Mouse (Mus musculus) ovary, postnatal 10 days (tissue): Measurements from ENCODE around the gene Synj2.
A peak's percentile ranks its signal among the peaks of the same experiment; 100 is the strongest.
"Not testable (repeated sequence)": the region's sequence is repeated elsewhere in the genome, so short reads cannot be mapped to it uniquely, and the experiment has no call there.

Experiments used
- DNase-seq: peaks from one replicate; pipeline ENCODE4 v3.0.0; 2022; ENCODE audit warnings: low spot score

The Synj2 gene

DNA sequence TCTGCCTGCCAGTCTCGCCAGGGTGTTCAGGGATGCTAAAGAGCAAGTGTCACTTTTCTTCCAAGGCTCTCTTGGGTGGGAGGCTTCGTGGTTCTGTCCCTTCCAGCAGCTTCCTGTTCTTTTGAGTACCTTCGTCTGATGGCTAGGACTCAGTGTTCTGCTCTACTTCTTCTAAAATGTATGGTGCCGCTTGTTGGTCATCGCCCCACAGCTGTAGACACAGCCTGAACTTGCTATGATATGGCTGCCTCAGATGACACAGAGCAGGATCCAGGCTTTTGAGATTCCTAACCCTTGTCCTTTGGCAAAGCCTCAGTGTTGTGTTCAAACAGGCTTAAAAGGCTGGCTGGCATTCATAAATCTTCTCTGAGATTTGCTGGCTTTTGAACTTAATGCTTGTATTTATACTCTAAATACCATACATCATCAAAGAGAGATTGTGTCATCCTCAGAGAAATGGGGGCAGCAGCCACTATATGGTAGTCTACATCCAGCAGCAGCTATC is 58.0 kb downstream of the Synj2 start:
- DNase-seq = no peak

DNA sequence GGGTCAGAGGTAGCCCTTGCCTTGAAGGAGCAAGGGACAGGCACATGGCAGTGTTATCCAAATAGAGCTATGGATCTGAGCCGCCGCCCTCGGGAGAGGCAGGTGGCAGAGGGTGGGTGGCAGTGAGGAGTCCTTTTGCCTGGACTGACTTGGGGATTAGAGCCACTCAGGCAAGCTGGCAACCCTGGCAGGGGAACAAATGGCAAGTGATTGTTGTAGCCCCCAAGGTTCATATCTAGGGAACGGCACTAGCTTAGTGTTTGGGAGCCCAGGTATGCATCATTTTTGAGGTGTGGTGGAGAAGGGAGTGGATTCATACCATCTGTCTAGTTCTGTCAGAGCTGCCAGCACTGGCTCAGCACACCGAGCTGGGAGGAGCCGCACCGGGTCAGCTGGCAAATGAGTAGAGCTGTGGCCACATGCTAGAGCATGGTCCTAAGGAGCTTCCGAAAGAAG is 59.8 kb downstream of the Synj2 start:
- DNase-seq = no peak

DNA sequence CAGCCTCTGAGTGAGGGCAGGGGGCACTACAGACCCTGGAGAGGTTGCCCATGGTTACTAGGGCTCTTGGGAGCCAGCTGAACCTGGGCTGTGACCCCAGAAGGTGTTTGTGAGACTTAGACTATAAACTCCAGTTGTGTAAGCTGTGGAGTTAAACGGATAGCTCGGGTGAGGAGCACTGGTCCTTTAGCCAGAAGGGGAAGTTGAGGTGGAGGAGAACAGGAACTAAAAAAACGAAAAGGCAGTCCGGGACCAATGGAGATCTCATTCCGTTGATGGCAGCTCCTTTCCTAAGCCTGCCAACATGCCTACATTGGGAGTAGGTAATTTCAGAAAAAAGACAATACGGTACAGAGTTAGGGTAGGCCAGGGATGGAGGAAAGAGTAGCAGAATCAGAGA is 60.3 kb downstream of the Synj2 start:
- DNase-seq = no peak

DNA sequence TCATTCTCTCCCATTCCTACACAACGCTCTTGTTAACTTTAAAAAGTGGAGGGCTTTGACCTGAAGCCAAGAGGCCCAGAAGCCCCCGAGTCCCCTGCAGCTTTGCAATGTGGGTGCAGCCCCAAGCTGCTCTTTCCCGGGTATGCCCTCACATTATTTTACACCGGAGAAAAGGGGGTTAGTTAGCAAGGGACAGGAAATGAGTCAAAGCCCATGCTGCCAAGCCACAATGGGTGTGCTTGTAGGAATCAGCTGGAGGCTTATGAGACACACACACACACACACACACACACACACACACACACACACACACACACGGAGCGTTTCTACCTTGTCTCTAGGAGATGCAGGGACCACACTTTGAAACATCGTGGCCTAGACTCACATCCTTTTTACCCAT is 60.8 kb downstream of the Synj2 start:
- DNase-seq = no peak

DNA sequence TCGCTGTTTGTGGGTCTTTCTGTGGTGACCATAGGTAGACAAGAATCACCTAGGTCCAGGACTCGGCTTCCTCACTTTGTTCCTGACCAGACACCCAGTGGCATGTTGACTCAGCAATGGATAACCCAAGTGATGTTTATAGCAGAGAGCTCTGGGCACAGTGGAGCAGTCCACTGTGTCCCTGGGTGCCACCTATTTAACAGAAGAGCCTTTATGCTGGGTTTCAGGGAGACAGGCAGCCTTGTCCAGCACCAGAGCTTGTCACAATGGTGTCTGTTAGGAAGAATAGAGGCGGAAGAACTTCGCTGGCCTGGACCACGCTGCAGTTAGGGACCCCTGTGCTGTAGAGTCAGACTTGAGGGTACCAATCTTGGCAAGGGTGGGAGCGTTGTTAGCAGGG is 61.5 kb downstream of the Synj2 start:
- no peak for DNase-seq

DNA sequence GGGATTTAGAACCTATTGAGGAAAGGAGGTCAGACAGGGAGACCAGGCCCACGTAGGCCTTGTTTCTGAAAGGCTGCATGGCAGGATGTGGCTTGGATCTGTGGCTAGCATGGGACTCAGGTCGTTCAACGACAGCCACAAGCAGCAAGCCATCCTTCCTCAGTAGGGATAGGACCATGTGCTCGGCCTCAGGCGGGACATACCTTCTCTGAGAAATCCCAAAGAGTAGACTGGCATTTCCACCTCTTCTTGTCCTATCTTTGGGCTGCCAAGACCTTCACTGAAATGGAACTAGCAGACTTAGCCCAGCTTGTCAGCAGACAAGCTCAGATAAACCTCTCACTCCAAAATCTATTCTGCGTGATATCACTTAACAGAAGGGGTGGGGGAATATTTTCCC is 62.6 kb downstream of the Synj2 start:
- no peak for DNase-seq

DNA sequence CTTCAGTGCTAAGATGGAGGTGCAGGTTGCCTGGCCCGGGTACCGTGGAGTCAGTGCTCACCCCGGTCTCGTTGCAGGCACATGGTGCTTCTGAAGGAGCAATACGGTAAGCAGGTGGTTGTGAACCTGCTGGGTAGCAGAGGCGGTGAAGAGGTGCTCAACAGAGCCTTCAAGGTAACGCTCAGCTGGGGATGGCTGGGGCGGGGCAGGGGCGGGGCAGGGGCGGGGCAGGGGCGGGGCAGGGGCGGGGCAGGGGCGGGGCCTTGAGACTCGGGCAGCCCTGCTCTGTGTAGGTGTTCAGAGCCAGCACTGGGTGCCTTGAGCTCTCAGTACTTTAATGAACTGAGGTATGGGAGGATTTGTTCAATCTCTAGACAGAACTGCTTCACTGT is 64.2 kb downstream of the Synj2 start:
- DNase-seq = no peak

DNA sequence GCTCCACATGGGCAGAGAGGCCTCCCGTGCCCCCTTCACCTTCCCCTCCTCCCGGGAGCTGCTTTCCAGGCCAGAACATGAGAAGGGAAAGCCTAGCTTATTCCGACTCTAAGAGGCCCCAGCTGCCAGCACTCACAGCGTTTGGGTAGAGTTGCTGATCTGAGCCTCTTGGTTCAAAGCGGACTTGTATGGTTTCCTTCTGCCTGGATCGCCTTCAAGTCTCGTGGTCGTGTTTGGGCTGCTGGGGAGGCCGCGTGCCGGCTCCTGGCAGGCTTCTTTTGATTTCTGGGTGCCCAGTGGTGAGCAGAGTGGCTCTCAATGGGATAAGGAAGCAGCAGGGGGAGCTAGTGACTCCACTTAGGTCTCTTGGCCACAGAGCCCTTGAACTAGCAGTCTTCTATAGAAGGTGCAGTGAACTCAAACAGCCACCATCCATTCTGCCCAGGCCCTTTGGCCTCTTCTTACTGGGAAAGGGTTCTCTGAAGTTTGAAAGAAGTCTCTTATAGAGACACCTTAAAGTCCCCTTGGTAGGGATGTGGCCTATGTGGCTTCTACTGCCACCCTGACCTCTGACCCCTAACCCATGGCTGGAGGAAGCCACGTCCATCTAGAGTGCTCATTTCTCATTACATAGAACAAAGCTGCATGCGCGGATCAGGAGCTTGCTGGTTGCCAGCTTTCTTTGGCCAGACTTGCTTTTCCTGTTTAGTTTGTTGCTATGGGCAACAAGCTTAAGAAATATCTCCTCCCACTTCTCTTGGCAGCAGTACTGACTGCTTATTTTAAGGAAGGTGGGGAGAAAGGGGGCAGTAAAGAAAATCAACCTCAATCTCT is 64.8 kb downstream of the Synj2 start:
- DNase-seq = peak; percentile 20

DNA sequence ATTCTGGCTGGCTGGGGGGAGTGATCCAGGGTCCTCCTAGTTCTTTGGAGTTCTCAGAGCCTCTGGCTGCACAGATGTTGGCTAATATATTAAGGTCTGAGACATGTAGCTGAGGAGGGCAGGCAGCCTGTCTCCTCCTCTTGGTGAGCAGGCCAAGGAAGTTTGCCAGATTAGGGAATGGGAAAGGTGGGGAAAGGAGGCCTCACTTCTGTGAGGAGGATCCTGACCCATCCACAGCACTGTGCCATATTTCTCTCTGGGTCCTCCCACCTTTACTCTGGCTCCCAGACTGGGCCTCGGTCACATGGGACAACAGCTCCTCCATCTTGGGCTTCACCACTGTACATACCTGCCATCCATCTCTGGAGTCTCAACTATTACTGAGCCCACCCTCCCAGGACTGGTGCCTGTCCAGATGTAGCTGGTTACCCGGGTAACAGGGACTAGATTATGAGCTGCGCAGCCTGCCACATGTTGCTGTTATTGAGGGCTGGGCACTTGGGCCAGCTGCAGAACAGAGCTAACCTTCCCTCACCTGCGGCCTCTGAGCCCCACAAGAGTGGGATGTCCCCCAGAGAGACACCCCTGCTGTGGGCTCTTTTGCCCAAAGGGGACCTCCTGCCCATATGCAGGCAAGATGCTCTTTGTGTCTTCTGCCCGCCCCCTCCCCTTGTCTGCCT is 66.2 kb downstream of the Synj2 start:
- DNase-seq = no peak

DNA sequence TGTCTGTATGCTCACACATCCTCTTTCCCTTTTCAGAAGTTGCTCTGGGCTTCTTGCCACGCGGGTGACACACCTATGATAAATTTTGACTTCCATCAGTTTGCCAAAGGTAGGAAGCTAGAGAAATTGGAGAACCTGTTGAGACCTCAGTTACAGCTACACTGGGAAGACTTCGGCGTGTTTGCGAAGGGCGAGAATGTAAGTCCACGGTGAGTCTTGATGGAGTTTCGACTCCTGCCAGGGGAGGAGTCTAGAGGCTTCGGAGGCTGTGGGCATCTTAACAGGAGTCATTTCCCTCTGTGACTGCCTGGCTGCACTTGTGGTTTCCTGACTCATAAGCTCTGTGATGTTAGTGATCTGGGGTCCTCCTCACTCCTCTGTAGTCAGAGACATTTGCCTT is 66.8 kb downstream of the Synj2 start:
- no peak for DNase-seq

DNA sequence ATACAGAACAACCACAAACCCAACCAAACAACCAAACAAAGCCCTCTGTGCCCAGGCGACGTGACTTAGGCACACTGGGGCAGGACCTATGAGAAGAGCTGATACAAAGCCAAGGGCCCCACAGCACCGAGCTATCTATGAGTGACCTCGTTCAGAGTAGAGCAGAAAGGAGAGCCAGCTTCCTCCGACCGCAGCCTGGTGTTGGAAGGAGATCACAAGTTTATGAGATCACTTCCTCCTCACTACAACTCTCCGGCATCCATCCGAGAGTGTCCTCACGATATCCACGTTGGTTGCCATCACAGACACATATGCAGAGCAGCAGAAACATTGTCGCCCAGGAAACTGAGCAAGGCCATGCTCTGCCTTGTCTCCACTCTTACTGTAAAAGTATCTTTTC is 67.5 kb downstream of the Synj2 start:
- DNase-seq = no peak

DNA sequence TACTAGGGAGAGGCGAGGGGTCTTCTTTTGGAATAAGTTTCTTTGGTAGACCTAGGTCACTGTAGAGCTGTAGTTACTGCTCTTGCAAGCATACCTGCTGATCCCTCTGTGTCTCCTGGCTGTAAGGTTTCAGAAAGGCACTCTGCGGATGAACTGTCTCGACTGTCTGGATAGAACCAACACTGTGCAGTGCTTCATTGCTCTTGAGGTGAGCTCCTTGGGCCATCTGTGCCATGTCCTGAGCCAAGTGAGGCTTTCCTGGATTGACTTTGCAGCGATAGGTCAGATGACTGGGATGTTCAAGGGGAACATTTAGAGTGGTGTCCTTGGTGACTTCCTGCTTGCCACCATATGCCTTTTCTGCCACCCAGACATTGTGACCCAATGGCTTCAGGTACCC is 68.5 kb downstream of the Synj2 start:
- no peak for DNase-seq

DNA sequence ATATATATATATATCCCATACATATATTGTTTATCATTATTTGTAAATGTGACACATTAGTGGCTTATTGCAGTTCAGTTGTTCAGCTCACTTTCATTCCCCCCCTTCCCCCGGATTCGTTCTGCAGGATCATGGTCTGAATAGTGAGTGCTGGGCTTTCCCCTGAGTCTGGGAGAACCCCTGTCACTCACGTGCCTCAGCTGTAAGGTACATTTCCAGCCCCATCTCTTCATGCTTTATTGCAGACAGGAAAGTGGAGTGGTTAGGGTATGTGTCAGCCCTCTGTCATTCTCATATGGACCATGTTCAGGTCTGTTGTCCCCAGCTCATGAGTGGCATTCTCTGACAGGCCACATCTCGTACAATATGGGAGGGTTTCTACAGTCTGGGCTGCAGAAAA is 72.0 kb downstream of the Synj2 start:
- DNase-seq = no peak

DNA sequence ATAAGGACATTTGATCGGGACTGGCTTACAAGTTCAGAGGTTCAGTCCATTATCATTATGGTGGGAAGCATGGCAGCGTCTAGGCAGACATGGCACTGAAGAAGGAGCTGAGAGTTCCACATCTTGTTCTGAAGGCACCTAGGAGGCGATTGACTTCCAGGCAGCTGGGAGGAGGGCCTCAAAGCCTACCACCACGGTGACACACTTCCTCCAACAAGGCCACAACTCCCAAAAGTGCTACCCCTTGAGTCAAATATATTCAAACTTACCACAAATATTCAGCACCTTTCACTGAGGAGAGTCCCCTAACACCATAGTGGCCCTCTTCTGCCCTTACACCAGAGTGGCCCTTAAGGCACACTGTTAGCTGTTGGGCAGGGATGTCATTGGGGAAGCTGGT is 73.9 kb downstream of the Synj2 start:
- no peak for DNase-seq

DNA sequence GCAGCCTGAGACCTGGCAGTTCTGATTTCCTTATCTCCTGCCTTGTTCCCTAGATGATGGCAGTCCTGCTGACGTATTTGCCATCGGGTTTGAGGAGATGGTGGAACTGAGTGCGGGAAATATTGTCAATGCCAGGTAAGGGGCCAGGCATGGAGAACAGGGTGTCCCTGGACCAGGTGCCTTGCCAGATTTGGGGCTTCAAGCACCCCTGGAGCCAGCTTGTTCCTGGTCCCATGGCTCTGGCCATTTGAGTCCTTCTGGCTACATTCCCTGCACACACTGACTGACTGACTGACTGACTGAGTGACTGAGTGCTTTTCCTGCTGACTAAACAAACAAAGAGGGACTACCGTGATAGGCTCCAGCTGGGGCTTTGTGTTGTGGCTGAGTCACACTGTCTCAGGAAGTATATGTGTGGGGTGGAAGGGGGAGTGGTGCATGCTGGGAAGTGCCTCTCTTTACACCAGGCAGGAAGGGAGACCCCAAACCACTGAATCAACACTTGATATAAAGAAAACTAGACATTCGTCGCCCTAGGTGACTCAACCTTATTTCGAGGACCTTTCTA is 75.2 kb downstream of the Synj2 start:
- DNase-seq = no peak

DNA sequence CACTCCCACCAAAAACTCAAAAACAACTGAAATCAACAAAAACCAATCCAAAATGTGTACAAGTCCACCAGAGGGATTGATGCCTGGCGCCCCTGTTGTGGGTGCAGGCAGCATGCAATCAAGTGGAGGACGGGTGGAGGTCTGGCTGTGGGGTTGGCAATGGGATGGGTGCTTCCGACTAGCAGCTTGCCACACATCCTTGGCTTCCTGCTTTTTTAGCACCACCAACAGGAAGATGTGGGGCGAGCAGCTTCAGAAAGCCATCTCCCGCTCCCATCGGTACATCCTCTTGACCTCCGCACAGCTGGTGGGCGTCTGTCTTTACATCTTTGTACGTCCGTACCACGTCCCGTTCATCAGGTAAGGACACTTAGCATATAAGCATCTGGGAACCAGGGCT is 76.2 kb downstream of the Synj2 start:
- no peak for DNase-seq

DNA sequence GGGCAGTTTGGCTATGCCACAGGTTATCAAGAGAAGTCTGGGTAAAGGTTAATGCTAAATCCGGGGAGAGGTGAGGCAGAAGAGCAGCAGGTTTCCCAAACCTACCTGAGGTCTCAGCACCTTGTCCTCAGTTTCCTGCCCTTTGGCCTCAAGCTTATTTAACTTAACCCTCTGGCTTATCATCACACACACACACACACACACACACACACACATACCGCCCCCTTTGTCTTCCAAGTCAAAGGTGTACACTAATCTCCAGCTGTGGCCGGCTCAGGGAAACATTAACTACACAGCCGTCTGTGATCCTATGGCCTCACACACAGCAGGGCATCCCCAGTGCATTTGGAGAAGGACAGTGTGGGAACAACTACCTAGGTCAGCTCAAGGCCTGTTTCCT is 77.3 kb downstream of the Synj2 start:
- no peak for DNase-seq

DNA sequence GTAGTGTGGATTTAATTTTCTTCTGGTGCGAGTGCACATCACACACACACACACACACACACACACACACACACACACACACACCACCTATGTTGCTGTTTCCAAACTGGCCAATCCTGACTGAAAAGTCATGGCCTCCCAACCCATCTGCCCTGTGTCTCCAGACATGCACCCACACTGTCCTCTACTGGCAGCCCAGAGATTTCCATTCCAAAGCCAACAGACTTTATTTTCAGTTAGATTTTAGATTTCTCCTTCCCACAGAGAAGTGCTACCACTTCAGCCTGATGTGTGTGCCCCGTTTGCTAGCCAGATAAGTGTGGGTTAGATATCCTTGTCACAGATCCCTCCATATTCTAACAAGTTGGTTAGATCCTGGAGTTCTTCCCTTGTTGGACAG is 78.7 kb downstream of the Synj2 start:
- no peak for DNase-seq

DNA sequence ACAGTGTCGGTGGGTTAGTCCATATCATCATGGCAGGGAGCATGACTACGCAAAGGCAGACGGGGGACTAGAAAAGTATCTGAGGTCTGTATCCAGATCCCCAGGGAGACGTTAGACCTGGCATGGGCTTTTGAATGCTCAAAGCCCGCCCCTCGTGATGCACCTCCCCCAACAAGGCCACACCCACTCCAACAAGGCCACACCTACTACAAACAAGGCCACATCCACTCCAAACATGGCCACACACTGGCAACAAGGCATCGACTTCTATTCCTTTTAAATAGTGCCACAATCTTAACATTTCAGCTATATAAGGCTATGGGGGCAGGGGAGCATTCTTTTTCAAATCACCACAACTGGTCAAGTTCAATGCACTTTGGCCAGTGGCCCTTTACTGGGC is 79.6 kb downstream of the Synj2 start:
- DNase-seq = no peak

DNA sequence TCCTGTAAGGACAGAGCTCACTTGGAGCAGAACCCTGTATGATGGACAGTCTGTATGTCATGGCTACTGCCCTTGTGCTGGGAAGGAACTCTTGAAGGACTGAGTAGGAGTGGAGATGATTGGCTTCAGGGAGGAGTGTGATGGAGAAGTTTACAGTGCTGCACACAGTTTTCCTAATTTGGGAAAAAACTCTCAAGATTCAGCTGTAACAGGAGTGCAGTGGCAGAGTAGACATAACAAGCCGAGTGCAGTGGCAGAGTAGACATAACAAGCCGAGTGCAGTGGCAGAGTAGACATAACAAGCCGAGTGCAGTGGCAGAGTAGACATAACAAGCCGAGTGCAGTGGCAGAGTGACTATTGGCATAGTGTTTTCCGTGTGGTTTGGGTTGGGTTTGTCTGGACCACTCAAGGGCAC is 80.3 kb downstream of the Synj2 start:
- not testable (repeated sequence) for DNase-seq

DNA sequence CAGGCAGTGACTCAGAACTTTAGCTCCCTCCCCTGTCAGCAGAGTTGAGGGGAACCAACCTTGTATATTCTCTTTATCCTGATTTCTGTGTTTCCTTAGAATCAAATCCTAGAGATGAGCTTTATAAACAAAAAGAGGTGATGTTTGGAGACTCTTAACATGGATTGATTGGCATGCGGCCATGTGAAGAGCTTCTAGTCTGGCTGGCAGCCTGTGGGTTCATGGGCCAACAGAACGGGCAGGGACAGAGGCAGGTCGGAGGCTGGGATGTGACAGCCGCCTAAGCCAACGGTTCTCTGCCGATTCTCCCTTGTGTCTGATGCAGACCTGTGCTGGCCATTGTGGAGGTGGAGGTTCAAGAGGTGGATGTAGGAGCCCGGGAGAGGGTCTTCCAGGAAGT is 84.8 kb downstream of the Synj2 start:
- DNase-seq = no peak

DNA sequence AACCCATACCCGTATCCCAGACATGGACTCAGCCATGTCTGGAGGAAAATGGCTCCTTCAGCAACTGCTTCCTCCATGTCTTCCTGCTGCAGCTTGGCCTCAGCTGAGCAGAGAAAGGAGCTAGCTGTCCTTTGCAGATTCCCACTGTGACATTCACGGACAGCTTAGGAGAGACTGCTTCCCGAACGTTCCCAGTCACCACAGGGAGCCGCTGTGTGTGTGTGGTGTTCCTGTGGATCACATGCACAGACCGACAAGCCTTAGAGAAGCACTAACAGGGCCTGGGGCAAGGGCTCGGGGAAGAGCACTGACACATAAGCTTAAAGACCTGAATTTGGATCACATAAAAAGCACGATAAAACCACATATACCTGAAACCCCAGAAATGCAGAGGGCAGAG is 94.6 kb downstream of the Synj2 start:
- no peak for DNase-seq

DNA sequence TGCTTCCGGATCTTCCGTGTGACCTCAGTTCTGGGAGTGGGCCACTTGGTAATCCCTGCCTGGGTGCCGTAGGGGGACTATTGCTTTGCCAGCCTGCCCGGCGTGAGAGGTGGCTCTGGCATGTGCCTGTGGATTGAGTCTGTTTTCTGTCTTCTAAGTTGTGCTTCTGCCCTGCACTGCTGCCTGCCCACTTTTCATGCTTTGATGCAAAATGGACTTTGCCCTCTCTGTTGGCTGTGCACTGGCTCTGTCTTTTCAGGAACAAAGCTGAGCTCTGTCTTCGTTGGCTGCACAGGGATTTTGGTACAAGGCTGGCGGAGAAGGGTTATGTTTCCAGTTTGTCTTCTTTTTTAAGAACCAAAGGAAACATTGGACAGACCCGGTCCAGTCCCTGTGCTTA is 95.4 kb downstream of the Synj2 start:
- no peak for DNase-seq
